Mouse (Mus musculus) cerebellum, adult (tissue): ENCODE measurements at regions not wholly inside any gene's neighbourhood (a gene's known extent, or its start where the extent isn't known, plus 50 kb on each side); places are given as distances from the start of the nearest gene placed in this dataset.

Source experiments
- ATAC-seq: cut with Nextera tagmentation; 2 replicates; pipeline ENCODE4 v1.9.2; 2017; ENCODE audit warnings: mild to moderate bottlenecking, moderate library complexity, mixed read lengths; ENCODE audit not compliant: insufficient number of reproducible peaks, low FRiP score, low TSS enrichment

- no peak for ATAC-seq
These were observed 120.9 kb downstream of the Mycn start for GRCm38 (mm10) chr12:12820668-12821351.

- ATAC-seq: no peak
These were observed 122.0 kb downstream of the Mycn start for GRCm38 (mm10) chr12:12819746-12820145.

GRCm38 (mm10) chr12:12814693-12815092 lies 127.0 kb downstream of the Mycn start:
- no peak for ATAC-seq

GRCm38 (mm10) chr12:12812873-12813272 lies 128.8 kb downstream of the Mycn start:
- no peak for ATAC-seq

- ATAC-seq: no peak
These were observed 130.8 kb downstream of the Mycn start for GRCm38 (mm10) chr12:12810943-12811342.

- no peak for ATAC-seq
These were observed 131.4 kb downstream of the Mycn start for GRCm38 (mm10) chr12:12810159-12810885.

GRCm38 (mm10) chr12:12808120-12808519 lies 133.6 kb downstream of the Mycn start:
- no peak for ATAC-seq

- no peak for ATAC-seq
These were observed 138.1 kb downstream of the Mycn start for GRCm38 (mm10) chr12:12803602-12804001.

- no peak for ATAC-seq
These were observed 139.3 kb downstream of the Mycn start for GRCm38 (mm10) chr12:12802396-12802795.

- no peak for ATAC-seq
These were observed 140.0 kb downstream of the Mycn start for GRCm38 (mm10) chr12:12801700-12802099.

- no peak for ATAC-seq
These were observed 141.6 kb downstream of the Mycn start for GRCm38 (mm10) chr12:12800120-12800519.

GRCm38 (mm10) chr12:12789052-12789451 lies 152.7 kb downstream of the Mycn start:
- ATAC-seq: no peak

GRCm38 (mm10) chr12:12788263-12788852 lies 153.4 kb downstream of the Mycn start:
- no peak for ATAC-seq

GRCm38 (mm10) chr12:12787608-12788262 lies 154.0 kb downstream of the Mycn start:
- ATAC-seq: no peak

- ATAC-seq: no peak
These were observed 154.6 kb downstream of the Mycn start for GRCm38 (mm10) chr12:12787161-12787560.

- no peak for ATAC-seq
These were observed 157.8 kb downstream of the Mycn start for GRCm38 (mm10) chr12:12783699-12784605.

GRCm38 (mm10) chr12:12781526-12781925 lies 160.2 kb downstream of the Mycn start:
- ATAC-seq: no peak

- no peak for ATAC-seq
These were observed 163.0 kb downstream of the Mycn start for GRCm38 (mm10) chr12:12778563-12779256.

GRCm38 (mm10) chr12:12777422-12777821 lies 164.3 kb downstream of the Mycn start:
- no peak for ATAC-seq
